Mouse (Mus musculus): ENCODE measurements around the gene Gm20379. TPM values are rescaled to one million over a fixed set of nuclear protein-coding genes. Genes with fewer than 3 reads are reported as not detected.

Gm20379 gene
- polyA plus RNA-seq, 1 experiment from 2014 or later = 0.96 TPM

DNA sequence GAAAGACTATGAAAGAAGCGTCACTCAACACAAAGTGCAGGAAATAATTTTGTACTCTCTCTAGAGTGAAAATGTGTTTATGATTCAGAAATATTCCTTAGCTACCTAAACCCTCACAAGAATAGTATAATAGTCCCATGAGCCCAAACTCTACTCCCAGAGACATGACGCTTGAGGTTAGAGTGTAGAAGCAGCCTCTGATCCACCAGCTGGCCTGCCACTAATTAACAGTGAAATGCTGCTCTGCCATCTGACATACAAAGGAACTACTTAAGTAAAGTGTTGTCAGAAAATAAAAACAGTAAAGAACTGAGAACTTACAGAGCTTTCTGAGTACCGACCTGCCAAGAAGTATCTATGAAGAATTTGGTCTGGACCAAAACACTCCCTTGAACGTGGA is 3.3 kb upstream of the Gm20379 start:
- ATAC-seq (ENCODE audit: low FRiP score) = no peak
- no peaks in the 10 kb centered on the region for H3K4me1 ChIP-seq (replicated peaks)
- H3K36me3 ChIP-seq = peaks cover 38% of the 10 kb centered on the region
- no peak overlapping the region for H3K4me2 ChIP-seq
- no peak overlapping the region for H3K4me3 ChIP-seq
- H3K27ac ChIP-seq = no peak overlapping the region
- WGBS = 91% methylated on average over 4 of the region's 4 CpGs
- no peak overlapping the region for H3K9ac ChIP-seq
- H3K9me3 ChIP-seq = no peaks in the 10 kb centered on the region
- H3K27me3 ChIP-seq = no peaks in the 10 kb centered on the region

DNA sequence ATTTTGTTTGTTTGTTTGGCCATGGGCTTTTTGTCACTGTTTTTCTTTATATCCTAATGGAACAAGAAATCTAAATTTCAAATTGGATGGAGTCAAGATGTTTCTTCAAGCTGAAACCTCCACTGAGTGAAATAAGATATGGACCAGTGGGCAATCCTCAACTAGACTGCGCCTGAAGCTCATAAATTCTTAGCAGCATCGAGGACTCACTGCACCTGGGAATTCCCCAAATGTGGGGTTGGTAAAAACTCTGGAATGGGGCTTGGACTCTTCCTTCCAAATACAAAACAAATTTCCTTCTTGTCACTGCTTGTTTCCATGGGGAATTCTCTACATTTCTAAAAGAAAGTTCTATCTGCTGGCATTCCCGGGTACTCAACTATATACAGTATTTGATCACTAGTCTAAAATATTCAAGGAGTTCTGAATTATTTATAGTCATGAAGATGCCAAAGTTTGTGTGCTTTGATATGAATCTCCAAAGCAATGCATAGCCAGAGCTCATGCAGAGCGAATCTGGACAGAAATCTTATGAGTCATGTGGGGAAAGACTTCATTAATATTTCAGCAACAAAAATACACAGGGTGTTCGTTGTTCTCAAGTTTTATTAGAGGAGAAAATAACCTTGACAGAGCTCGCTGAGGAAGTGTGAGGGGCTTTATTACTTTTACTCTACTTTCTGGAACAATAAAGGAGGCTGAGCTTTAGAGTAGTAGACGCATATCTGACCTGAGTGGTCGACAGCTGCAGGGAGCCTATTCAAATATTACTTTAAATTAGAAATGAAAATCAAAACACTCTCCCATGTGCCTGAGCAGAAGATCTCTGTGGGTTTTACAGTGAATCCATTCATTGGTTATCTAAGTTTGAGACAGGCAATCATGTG is 2.5 kb upstream of the Gm20379 start:
- no peaks in the 10 kb centered on the region for H3K9me3 ChIP-seq
- 83% methylated on average over 8 of the region's 8 CpGs for WGBS
- peaks cover 42% of the 10 kb centered on the region for H3K36me3 ChIP-seq
- no peak overlapping the region for H3K27ac ChIP-seq
- no peak for ATAC-seq (ENCODE audit: low FRiP score)
- H3K27me3 ChIP-seq = no peaks in the 10 kb centered on the region
- no peak overlapping the region for H3K9ac ChIP-seq
- no peak overlapping the region for H3K4me2 ChIP-seq
- H3K4me1 ChIP-seq (replicated peaks) = no peaks in the 10 kb centered on the region
- no peak overlapping the region for H3K4me3 ChIP-seq

DNA sequence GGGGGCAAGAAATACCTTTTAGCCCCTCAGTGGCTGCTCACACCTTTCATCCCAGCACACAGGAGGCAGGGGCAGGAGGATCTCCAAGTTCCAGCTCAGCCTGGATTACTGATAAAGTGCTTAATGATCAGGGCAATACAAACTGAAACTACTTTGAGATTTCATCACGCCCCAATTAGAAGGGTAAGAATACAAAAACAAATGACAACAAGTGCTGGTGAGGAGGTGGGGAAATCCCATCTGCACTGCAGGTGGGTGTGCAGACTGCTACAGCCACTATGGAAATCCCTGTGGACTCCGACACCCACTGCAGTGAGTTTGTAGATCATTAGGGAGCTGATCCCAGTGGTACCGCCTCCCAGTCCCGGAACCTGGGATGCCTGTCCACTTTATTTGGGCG is 1.5 kb upstream of the Gm20379 start:
- no peak overlapping the region for H3K9ac ChIP-seq
- no peaks in the 10 kb centered on the region for H3K9me3 ChIP-seq
- 98% methylated on average over 5 of the region's 5 CpGs for WGBS
- H3K36me3 ChIP-seq = peaks cover 46% of the 10 kb centered on the region
- no peak overlapping the region for H3K4me2 ChIP-seq
- no peak for ATAC-seq (ENCODE audit: low FRiP score)
- H3K27me3 ChIP-seq = no peaks in the 10 kb centered on the region
- H3K27ac ChIP-seq = no peak overlapping the region
- no peaks in the 10 kb centered on the region for H3K4me1 ChIP-seq (replicated peaks)
- no peak overlapping the region for H3K4me3 ChIP-seq

DNA sequence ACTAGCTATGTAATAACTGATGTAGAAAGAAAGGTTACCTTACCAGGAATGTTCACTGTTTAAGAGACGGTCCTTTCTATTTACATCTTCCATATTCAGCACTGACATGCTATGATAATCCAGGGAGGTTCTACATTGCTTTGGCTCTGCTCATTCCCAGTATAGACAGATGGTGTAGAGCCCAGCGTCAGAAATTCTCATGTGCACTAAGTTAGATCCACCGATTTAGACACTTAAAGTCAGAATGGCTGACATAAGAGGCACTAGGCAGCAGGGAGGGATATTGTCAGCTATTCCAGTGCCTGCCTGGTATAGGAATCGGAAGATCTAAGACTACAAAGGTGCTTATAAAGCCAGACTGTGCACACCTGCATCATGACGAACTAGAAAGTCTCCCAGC is 8.8 kb downstream of the Gm20379 start:
- Histone ChIP-seq H3K4me2 (no peak overlapping the region), H3K9me3 (no peaks in the 10 kb centered on the region), H3K27me3 (no peaks in the 10 kb centered on the region), H3K9ac (no peak overlapping the region), H3K4me3 (no peak overlapping the region), H3K4me1 (replicated peaks) (no peaks in the 10 kb centered on the region), H3K27ac (no peak overlapping the region), H3K36me3 (peaks cover 29% of the 10 kb centered on the region)
- no peak for ATAC-seq (ENCODE audit: low FRiP score)
- WGBS = 94% methylated on average over 5 of the region's 5 CpGs

DNA sequence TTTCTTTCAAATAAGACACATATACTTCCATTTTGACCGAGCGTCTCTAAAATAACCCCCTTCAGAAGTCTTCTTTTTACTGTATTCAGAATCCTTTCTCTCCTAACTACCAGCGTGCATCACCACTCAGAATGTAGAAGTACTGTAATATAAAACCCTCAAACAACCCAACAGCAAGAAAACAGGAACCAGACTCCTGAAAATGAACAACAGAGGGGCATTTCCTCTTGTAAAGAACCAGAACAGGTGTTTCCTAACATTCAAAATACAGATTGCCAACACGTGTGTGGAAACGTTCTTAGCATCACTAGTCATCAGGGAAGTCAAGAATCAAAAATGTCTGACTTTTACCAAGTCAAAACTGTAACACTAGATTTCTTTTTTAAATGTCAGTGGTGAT is 15.0 kb downstream of the Gm20379 start:
- H3K9me3 ChIP-seq = no peaks in the 10 kb centered on the region
- WGBS = 93% methylated on average over 5 of the region's 5 CpGs
- H3K9ac ChIP-seq = no peak overlapping the region
- H3K4me2 ChIP-seq = no peak overlapping the region
- ATAC-seq (ENCODE audit: low FRiP score) = no peak
- H3K27me3 ChIP-seq = no peaks in the 10 kb centered on the region
- no peaks in the 10 kb centered on the region for H3K4me1 ChIP-seq (replicated peaks)
- H3K36me3 ChIP-seq = peaks cover 21% of the 10 kb centered on the region
- H3K4me3 ChIP-seq = no peak overlapping the region
- no peak overlapping the region for H3K27ac ChIP-seq

DNA sequence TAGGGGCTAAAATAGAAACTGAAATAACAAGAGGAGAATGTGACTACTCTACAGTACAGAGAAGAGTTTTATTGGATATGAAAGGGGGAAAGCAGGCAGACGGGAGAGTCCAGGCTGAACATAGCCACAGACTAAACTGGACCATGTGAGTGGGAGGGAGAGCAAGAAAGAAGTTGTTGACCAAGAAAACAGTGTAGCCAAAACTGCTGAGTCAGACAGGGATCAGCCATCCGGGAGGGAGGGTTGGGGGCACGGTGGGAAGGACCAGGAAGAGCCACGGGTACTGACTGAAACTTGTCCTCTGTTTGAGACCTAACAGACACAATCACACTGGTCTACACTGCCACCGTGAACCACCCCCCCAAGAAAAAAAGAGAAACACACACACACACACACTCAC is 20.2 kb downstream of the Gm20379 start:
- no peak overlapping the region for H3K4me3 ChIP-seq
- WGBS = 75% methylated on average over 5 of the region's 5 CpGs
- no peaks in the 10 kb centered on the region for H3K27me3 ChIP-seq
- H3K9me3 ChIP-seq = no peaks in the 10 kb centered on the region
- no peak overlapping the region for H3K4me2 ChIP-seq
- no peak overlapping the region for H3K27ac ChIP-seq
- ATAC-seq (ENCODE audit: low FRiP score) = no peak
- no peak overlapping the region for H3K9ac ChIP-seq
- no peaks in the 10 kb centered on the region for H3K4me1 ChIP-seq (replicated peaks)
- peaks cover 19% of the 10 kb centered on the region; the same call in 1 of the 2 replicates for H3K36me3 ChIP-seq

DNA sequence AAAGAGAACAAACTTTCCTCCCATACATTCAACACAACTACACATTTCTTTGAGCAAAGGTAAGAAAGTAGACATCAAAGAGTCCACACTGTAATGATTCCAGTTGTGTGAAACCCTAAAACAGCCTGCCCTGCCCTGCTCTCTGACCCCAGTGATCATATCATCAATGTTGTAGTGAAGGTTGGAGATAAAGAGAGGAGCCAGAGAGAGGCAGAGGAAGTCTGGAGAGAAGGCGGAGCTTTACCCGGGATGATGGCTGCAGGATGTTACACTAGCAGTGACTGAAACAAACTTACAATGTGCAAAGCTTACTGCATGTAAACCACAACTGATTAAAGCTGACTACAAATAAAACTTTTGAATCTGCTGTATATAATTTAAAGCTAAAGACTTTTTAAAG is 22.2 kb downstream of the Gm20379 start:
- H3K36me3 ChIP-seq = peaks cover 18% of the 10 kb centered on the region; the same call in 1 of the 2 replicates
- no peak overlapping the region for H3K4me2 ChIP-seq
- ATAC-seq (ENCODE audit: low FRiP score) = no peak
- WGBS = 89% methylated on average over 2 of the region's 2 CpGs
- H3K9ac ChIP-seq = no peak overlapping the region
- no peak overlapping the region for H3K4me3 ChIP-seq
- no peaks in the 10 kb centered on the region for H3K4me1 ChIP-seq (replicated peaks)
- no peak overlapping the region for H3K27ac ChIP-seq
- no peaks in the 10 kb centered on the region for H3K9me3 ChIP-seq
- no peaks in the 10 kb centered on the region for H3K27me3 ChIP-seq

DNA sequence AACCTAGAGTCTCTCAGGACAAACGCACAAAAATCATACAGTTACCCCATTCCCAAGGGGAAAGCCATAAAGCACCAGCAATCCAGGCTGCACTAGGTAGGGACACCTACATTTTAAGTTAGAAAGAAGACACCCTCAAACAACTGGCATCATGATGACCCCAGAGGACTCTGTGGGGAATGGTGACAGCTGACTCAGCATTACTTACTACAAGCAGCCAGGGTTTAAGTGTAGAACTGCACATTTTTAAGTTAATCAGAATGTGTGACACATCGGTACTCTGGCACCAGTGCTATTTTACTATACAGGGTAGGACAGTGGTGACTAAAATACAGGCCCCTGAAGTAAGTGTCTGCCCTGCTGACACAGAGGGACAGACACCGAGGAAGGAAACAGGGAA is 24.8 kb downstream of the Gm20379 start:
- no peak for ATAC-seq (ENCODE audit: low FRiP score)
- H3K27ac ChIP-seq = no peak overlapping the region
- H3K4me3 ChIP-seq = no peak overlapping the region
- H3K9ac ChIP-seq = no peak overlapping the region
- WGBS = 98% methylated on average over 3 of the region's 3 CpGs
- peaks cover 14% of the 10 kb centered on the region; the same call in 1 of the 2 replicates for H3K36me3 ChIP-seq
- no peaks in the 10 kb centered on the region for H3K9me3 ChIP-seq
- H3K4me1 ChIP-seq (replicated peaks) = no peaks in the 10 kb centered on the region
- H3K27me3 ChIP-seq = no peaks in the 10 kb centered on the region
- no peak overlapping the region for H3K4me2 ChIP-seq

DNA sequence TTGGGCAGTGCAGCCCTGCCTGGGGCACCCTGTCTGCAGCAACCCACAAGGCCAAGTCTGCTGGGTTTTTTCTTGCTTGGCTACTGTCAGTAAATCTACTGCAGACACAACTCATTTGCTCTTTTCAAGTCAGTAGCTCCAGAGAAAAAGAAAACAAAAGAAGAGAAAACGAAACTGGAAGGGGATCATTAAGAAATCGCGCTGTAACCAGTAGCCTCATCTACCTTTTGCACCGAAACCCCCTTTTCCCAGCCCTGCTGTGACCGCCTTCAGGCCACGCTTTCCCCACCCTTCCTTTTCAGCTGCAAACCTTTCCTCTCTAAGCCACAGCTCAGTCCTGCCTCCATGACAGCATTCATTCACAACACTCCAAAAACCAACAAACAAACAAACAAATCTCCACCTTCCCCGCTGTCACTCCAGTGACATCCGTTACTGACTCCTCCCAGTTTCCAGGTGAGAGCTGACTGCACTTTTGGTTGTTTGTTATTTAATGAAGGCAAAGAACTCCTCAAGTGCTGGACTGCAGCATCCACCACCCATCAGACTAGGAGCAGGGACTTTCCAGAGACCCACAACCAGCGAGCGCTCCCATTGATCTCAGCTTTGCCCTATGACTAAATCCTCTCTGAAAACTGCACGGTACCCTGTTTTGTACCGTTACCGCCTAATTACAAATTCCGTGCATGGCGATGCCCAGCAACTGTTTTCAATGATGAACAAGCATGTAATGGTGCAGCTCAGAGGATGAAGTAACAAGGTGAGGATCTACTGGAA is 26.5 kb downstream of the Gm20379 start:
- Histone ChIP-seq H3K4me1 (replicated peaks) (no peaks in the 10 kb centered on the region), H3K27me3 (no peaks in the 10 kb centered on the region), H3K9me3 (no peaks in the 10 kb centered on the region), H3K4me2 (no peak overlapping the region), H3K9ac (no peak overlapping the region), H3K4me3 (no peak overlapping the region), H3K36me3 (peaks cover 18% of the 10 kb centered on the region), H3K27ac (no peak overlapping the region)
- 89% methylated on average over 15 of the region's 15 CpGs for WGBS
- ATAC-seq (ENCODE audit: low FRiP score) = no peak

DNA sequence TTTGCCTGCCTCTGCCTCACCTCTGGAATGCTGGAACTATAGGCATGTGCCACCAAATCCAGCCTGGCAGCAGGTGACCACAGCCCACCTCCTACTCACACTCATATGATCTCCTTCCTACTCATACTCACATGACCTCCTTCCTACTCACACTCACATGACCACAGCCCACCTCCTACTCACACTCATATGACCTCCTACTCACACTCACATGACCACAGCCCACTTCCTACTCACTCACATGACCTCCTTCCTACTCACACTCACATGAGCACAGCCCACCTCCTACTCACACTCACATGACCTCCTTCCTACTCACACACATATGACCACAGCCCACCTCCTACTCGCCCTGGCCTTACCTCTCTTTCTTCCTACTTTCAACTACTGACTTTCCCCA is 31.1 kb downstream of the Gm20379 start:
- 98% methylated on average over 1 of the region's 1 CpGs for WGBS
- H3K4me3 ChIP-seq = no peak overlapping the region
- H3K4me1 ChIP-seq (replicated peaks) = no peaks in the 10 kb centered on the region
- ATAC-seq (ENCODE audit: low FRiP score) = no peak
- H3K36me3 ChIP-seq = peaks cover 20% of the 10 kb centered on the region
- H3K4me2 ChIP-seq = no peak overlapping the region
- no peak overlapping the region for H3K27ac ChIP-seq
- H3K9me3 ChIP-seq = no peaks in the 10 kb centered on the region
- H3K27me3 ChIP-seq = no peaks in the 10 kb centered on the region
- no peak overlapping the region for H3K9ac ChIP-seq

DNA sequence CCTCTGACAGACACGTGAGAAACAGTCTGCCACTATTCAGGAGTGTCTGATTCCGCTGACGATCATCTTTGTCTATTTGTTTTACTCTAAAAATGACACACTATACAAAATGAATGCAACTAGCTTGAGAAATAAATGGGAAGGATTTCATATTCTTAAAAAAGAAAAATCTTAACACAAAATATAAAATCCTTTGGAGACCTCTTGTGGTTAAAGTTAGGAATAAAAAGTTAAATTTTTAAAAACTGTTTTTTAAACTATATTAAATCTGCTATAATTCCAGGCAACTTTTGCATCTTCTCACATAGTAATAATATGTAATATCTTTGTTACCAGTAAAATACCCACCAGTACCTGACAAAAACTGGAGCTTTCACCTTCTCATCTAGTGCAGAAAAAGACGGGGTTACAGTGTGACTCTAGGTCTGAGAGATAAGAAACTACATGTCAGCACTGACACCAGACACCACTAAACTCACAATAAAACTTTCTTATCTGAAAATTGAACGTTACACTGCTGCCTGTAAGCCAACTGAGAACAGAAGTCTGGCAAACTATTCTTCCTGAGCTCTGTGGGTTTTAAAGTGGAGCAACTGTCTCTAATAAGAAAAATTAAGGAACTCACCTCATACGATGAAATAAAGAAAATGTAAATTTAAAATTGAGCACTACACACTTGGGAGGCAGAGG is 32.1 kb downstream of the Gm20379 start:
- Histone ChIP-seq H3K4me1 (replicated peaks) (no peaks in the 10 kb centered on the region), H3K4me2 (no peak overlapping the region), H3K9me3 (no peaks in the 10 kb centered on the region), H3K36me3 (peaks cover 30% of the 10 kb centered on the region), H3K9ac (no peak overlapping the region), H3K4me3 (no peak overlapping the region), H3K27ac (no peak overlapping the region), H3K27me3 (no peaks in the 10 kb centered on the region)
- ATAC-seq (ENCODE audit: low FRiP score) = no peak
- WGBS = 88% methylated on average over 6 of the region's 6 CpGs

DNA sequence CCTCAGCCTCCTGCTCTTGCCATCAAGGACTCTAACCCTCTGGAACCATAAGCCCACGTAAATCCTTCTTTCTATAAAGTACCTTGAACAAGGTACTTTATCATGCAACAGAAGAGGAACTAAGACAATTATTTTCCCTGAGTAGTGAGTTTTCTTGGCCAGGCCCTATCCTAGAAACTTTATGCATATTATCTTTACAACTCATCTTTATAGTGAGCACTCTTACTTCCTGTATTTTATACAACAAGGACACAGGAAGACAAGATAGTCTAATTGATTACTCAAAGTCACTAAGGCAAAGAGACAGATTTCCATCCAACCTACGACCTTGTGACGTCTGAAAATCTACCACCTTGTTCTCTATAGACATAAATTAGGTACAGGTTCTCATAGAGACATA is 34.0 kb downstream of the Gm20379 start:
- peaks cover 49% of the 10 kb centered on the region for H3K36me3 ChIP-seq
- H3K4me2 ChIP-seq = no peak overlapping the region
- no peak overlapping the region for H3K4me3 ChIP-seq
- H3K9me3 ChIP-seq = no peaks in the 10 kb centered on the region
- no peaks in the 10 kb centered on the region for H3K4me1 ChIP-seq (replicated peaks)
- H3K9ac ChIP-seq = no peak overlapping the region
- WGBS = 91% methylated on average over 3 of the region's 3 CpGs
- no peaks in the 10 kb centered on the region for H3K27me3 ChIP-seq
- no peak overlapping the region for H3K27ac ChIP-seq
- ATAC-seq (ENCODE audit: low FRiP score) = no peak
